Mouse (Mus musculus): Measurements from ENCODE around the gene Fhl1.

The Fhl1 gene

DNA sequence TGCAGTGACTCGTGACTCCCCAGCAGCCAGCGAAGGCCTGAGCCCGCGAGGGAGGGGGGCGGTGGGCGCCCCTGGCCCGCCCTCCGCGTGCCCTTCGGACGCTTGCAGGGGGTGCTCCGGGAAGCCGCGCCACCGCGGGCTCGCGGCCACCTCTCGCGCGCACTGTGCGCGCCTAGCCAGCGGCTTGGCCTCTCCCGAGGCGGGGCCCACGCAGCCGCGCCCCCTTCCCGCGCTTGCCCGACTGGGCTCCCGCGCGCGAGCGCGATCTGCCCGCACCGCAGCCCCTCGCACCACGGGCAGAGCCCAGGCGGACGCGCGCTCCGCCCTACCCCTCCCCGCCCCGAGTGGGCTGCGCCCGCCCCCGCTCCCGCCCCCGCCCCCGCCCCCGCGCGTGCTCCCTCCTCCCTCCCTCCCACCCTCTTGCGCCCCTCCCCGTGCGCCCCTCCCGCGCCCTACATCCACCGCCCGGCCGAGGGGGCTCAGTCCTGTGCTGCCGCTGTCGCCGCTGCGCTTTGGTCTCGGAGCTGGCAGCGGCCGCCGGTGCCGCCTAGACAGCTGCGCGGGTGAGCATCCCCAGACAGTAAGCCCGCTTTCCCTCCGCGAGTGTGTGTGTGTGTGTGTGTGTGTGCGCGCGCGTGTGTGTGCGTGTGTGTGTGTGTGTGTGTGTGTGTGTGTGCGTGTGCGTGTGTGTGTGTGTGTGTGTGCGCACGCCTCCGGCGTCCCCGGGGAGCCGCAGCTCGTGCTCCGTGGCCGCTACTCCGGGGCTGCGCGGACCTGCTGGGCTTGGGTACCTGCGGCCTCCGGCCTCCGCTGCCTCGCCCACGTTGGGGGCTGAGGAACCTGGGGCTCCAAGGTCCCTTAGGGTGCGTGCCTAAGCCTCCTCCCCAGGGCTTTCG, at the start of gene Fhl1:
TSS of gene Fhl1 (plus strand) at position 482 of the 896 bp plus-strand sequence.
- DNase-seq (ENCODE audit: low spot score in 2 of 2): no peak

DNA sequence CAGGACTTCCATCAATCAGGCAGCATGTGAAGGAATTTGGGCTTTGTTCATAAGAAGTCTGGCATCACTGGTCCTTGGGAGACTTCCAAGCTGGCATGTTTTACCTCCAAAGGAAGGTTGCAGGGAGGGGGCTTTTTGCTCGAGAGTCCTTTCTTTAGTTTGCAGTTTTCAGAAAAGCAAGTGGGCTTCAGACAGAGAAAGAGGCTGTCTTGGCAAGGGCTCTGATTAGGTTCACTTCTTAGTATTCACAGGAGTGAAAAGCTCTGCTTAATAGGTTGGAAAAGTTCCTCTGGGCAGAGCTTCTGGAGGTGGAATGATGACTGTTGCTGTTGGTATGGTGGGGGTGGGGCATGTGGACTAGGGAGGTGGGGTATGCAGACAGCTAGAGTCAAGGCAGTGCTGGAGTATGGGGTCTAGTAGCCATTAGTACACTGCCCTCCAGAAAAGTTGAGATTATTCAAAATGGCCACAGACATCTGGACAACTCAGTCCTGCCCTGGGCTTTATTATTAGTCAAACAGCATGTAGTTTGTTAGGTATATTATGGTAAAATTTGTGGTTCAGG, 49.3 kb upstream of the Fhl1 start:
- no peak for DNase-seq (ENCODE audit: low spot score in 2 of 2)

DNA sequence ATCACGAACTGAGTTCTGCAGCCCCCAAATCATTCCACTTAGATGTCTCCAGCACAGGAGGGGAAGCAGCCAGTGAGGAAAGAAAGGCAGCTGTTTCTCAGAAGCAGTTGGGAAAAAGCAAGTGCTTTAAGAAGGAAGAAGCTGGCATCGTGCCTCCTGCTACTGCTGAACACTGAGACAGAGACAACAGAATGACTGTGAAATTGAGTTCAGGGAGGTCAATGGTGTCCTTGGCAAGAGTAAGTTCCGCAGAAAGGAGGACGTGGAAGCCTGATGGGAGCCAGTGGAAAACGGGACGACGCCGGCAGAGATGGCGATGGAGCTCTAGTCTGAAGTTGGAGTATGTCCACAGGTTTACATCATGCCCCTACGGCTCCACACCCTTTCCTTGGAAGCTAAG, 48.1 kb upstream of the Fhl1 start:
- no peak for DNase-seq (ENCODE audit: low spot score in 2 of 2)

DNA sequence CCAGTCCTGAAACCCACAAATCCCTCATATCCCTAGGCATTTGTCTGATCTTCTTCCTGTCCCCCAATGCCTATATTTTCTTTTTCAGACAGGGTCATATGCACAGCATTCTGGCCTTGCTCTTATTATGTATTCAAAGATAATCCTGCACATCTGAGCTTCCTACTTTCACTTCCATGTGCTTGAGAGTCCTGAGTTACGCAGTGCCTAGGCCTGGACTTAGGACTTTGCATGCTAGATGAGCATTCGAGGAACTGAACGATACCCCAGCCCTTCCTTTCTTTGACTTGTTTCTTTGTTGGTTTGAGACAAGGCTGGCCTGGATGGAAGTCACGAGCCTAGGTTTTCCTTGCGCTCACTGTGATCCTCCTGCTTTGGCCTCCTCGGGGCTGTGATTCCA, 39.0 kb upstream of the Fhl1 start:
- no peak for DNase-seq (ENCODE audit: low spot score in 2 of 2)

DNA sequence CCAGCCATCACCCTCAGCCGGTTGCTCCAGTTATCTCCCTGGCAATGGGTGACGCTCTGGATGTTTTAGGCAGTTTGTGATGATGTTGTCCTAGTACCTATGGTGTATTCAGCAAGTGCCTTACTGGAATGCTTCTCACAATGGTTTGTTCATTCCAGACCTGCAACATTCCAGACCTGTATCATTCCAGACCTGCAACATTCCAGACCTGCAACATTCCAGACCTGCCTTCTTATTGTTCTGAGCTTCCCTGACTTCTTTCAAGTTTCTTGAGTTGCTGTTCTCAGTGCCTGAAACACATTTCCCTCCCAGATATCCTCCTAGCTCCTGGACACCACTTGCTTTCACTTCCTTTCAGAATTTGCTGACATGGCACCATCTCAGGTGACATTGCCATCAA, 37.0 kb upstream of the Fhl1 start:
- no peak for DNase-seq (ENCODE audit: low spot score in 2 of 2)

DNA sequence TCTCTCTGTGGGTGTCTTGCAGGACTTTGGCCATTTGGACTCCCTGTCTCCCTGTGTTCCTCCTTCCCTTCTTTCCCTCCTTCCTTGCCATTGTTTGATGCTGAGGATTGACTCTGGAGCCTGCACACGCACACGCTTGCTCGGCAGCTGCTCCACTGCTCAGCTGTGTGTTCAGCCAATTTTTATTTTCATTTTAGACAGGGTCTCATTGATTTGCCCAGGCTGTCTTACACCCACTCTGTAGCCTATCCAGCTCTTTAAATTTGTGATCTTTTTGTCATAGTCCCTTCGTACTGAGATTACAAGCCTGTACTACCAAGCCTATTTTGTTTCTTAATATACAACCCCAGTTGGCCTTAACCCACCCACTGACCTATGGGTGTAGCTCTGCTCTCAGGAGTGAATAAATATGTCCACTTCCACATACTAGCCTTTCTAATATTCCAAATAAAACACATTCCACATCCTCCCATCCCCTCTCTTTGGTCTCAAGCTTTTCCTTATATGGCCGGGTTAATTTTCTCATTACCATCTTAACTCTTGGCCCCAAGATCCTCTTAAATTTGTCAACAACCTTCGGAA, 34.3 kb upstream of the Fhl1 start:
- no peak for DNase-seq (ENCODE audit: low spot score in 2 of 2)

DNA sequence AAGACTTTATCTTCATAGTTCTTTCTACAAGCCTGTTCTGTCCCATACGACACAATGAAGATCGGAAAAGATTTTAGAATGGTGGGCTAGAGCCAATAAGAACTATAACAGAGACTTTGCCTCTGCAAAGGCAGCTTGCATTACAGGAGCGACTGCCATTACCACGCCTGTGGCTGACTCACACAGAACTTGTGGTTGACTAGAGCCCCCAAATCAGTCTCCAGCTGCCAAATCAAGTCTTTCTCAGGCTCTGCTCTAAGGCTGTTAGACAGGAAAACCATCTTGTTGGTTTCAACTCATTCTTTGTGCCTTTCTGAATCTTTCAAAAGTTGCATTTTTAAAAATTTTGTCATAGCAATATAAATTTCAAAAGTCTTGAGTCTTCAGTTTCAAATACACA, 33.7 kb upstream of the Fhl1 start:
- DNase-seq (ENCODE audit: low spot score in 2 of 2): no peak

DNA sequence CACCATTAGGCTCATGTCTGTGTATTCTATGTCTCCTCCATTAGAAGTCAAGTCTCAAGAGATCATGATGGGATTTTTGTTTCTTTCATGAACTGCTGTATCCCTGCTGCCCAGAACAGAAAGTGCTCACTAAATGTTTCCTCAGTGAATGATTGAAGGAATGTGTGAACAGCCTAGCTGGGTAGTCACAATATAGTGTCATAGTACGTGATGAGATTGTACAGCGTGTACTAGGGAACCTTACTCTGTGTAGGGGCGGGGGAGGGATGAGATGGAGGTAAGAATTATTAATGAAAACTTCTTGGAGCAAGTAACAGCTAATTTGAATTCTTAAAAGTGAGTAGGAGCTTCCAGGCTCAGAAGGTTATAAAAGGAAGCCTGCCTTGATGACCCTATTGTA, 30.3 kb upstream of the Fhl1 start:
- DNase-seq (ENCODE audit: low spot score in 2 of 2): no peak

DNA sequence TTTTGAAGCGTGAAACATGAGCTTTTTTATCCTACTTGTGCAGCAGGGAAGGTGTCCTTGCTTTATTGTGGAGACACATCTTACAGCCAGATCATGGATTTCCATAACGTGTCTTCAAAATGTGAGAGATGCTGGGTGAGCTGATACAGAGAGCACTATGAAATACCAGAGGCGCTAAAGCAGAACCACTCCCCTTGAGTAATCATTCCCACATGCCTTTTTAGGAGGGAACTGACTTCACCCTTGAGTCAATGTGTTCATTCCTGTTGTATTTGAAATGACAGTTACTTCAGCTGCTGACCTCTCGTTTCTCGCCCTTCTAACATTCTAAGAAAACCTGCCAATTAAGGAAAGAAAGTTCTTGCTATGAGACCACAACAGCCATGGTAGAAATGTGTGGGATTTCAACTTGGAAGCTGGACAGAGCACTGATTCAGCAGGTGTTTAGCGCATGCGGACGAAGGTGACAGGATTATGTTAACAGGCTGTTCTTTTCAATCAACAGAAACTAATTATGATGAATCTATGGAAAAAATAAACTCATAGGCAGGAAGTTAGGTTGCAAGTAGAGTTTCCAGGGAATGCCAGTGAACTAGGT, 27.5 kb upstream of the Fhl1 start:
- no peak for DNase-seq (ENCODE audit: low spot score in 2 of 2)

DNA sequence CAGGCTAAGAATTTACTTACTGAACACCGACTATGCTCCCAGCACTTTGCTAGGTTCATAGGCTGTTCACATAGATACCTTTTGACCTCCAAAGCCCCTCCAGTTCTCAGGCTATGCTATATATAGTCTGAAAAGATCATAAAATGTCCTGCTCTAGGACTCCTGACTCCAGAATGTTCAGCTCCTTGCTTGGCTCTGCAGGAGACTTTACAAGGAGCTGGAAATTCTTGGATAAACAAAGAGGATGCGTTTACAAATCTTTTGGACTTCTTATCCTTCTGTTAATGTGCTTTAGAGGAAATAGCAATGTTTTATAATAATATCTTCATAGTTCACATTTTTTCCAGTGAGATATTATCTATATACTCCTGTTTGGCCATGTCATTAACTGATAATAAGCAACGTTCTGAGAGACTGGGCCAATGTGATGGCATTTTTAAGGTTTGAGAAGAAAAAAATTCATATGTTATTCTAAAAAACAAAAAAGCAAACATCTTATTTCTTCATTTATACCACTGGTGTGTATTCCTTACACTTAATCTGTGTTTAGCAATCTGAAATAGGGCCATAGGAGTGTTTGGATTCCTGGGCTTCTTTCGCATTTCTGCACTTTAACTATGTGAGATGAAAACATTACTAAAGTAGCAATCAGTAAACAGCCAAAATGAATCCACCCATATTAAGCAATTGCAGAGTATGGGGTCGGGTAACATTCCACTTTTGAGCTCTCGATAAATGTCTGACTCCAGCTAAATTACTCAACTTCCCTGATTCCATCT, 22.8 kb upstream of the Fhl1 start:
- DNase-seq (ENCODE audit: low spot score in 2 of 2): no peak

DNA sequence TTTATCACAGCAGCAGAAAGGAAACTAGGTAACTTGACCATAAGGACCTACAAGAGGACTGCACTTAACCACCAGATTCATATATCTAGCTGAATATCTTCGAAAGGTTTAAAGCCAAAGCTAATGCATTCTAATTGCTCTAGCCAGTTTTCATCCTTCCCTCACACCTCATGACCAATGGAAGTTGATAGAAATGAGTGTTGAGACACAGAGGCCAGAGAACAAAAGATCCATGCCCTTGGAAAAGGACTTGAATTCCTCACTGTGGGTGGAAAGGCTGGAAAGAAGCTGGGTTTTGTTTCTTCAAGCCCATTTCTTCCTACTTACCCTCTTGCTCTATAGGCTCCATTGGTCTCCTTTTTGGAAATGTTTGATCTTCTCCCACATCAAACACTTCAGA, 21.1 kb upstream of the Fhl1 start:
- no peak for DNase-seq (ENCODE audit: low spot score in 2 of 2)

DNA sequence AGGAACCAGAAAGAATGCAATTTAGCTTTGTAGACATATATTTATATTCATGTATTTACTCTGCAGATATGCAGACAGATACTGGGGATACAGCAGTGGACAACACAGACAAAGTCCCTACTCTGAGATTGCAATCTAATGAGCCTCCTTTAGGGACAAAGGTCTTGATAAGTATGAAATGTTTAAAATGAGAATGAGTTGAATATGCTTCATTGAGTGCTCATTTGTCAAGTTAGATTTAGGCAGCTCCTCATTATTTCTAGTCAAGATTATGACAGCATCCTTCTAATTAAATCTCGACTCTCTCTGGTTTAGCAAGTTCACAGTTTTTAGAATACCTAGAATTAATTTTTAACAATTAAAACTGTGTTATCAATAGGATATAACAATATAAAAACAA, 18.9 kb upstream of the Fhl1 start:
- no peak for DNase-seq (ENCODE audit: low spot score in 2 of 2)

DNA sequence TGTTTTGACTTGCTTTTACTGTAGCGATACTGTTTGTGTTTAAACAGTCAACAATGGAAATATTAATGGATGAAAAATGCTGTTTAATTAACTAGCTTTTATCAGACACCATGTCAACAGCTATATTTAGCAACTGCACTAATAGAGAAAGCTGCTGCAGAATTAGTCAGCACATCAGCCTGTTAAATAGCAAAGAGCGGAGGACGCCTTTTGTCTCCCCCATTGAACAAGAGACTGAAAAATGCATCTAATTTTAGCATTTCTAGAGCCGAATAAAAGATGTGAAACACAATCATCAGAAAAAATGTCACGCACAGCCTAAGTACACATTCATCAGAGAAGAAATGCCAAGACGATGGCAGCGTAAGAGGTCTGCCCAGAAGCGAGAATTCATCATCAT, 9.0 kb upstream of the Fhl1 start:
- no peak for DNase-seq (ENCODE audit: low spot score in 2 of 2)

DNA sequence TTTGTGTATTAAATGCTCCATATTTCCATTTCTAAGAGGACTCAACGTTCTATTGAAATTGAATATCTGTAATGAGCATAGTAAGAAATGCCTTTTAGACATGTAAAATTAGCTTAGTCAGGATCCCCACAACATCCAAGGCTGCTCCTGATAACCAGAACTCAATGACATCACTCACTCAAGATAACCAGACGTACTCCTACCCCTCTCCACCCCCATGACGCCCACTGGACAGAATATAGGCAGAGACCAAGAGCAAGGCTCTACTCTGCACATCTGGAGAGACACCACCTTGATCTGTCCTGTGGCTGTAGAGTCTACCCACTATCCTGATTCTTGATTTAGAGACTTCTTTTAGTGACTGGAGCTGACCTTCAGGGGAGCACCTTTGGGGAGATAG, 3.1 kb upstream of the Fhl1 start:
- no peak for DNase-seq (ENCODE audit: low spot score in 2 of 2)

DNA sequence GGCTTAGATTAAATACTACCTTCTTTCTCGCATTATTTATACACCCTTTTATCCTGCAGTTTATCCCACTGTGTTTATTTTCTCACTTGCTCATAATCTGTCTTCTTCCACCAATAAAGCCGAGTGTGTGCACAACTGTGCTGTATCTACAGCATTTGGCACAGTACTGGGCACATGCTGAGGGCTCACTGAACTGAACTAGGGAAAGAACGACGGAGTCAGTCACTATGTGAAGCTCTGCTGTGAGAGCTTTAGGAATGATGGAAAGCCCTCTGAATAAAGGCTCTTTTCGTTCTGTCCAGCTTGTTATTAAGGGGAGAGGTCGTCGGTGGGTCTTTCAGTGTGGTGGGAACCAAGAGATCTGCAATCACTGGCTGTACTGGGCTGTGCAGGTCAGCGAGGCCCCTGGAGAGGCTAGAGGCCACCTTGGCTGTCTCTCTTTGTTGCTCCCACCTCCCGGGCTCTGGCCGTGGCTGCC, 720 bp upstream of the Fhl1 start:
- no peak for DNase-seq (ENCODE audit: low spot score in 2 of 2)

DNA sequence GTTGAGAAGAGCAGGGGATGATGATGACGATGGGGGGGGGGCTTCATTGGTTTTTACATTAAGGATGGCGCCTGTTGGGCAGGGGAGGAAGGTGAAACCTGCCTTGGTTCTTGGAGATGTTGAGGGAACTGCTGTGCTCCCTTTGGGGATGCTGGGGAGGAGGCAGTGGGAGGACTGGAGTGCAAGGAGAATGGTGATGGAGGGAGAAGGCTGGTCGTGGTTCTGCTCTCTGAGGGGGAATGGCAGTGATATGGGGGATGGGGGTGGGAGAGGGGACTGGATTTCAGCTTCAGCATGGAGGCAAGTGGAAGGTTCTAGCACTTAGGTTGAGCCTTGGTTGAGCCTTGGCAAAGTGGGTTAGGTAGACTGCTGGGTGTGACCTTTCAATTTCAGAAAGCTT, 814 bp downstream of the Fhl1 start:
- DNase-seq (ENCODE audit: low spot score in 2 of 2): no peak

DNA sequence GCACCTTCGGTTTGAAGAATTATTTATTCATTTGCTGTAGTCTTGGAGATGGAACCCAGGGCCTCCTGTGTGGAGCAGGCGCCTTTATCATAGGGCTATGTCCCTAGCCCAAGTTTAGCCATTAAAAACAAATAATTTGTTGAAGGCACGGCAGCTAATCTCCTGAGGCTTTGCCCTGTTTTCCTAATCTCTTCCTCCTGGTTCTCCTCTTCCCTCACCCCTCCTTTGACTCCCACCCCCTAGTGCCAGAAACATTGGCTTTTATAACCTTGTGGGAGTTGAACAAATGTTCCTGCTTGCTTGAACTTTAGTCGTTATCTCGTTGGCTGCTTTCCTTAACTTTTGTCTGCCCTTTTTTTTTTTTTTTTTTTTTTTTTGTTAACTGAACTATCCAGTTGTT, 2.8 kb downstream of the Fhl1 start:
- no peak for DNase-seq (ENCODE audit: low spot score in 2 of 2)

DNA sequence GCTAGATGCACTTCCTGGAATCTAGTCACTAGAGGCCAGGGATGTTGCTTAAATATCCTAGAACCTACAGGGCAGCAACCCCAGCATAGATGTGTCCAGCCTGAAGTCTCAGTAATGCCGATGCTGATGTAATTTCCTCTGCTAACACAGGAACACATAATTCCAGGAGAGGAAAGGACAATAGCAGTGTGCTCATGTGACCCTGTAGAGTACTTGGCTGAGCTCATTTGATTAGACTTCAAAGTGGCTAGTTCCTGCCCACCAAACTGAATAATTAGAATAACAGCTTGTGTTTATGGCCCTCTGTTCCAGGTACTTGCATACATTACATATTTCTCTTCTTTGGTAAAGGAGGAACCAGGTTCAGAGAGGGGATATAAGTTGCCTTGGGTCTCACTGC, 4.6 kb downstream of the Fhl1 start:
- no peak for DNase-seq (ENCODE audit: low spot score in 2 of 2)

DNA sequence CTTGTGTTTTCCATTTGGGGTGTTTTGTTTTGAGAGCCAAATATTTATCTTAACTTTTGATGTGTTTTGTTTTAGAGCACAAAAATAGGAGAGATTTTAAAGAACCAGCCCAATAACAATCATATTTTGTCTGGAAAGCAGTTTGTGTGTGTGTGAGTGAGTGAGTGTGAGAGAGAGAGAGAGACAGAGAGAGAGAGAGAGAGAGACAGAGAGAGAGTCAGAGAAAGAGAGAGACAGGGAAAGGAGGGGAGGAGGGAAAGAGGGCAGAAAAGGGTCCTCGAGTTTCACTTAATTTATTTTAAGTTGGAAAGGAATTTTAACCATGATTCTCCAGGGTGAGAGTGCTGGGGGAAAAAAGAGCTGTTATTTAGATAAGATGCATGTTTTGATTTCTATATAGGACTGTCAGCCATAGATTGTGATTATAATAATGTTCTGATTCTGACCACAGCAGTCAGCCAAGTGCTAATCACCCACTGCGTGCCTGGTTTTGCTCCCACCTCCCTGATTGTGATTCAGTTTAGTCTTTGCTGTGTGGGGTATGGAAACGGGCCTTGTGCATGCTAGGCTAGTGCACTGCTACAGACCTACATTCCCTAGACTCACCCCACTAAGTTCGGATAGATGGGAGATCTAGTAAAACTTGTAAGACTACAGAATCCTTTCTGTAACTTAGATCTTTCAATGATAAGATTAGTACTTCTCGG, 6.4 kb downstream of the Fhl1 start:
- DNase-seq (ENCODE audit: low spot score in 2 of 2): no peak

DNA sequence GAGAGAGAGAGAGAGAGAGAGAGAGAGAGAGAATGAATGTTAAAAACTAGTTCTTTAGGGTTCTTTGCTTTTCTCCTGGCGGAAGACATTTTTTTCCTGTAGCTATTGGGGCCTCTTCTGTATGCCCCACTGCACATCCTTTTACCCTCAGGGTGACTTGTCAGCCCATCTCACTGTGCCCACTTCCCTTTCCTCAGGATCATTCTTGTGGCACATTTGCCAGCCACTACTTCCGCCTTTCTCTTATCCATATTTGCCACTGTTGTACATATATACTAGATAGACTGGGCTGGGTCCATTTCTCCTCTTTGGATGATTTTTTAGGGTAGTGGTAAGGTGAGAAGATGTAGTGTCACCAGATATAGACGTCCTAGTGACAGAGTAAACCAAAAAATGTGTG, 9.8 kb downstream of the Fhl1 start:
- DNase-seq (ENCODE audit: low spot score in 2 of 2): no peak

DNA sequence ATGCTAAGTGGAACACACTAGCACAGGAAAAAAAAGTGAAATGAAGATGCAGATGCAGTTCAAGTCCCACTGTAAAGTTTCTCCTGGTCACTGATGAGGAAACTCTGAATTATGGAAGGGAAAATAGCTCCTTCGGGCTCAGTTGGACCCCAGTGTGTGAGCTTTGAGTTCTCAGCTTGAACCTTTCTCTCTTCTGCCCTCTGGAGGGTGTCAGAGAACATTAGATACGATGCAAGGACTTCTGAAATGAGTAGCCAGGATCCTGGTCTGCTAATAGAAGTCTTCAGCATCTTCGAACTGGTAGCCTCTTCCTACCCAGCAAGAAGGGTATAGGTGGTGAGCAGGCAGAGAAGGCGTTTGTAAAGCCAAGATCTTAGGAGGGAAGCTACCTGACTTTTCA, 19.9 kb downstream of the Fhl1 start:
- no peak for DNase-seq (ENCODE audit: low spot score in 2 of 2)
